Mouse (Mus musculus) midbrain, postnatal 0 days (tissue): Measurements from ENCODE around the gene Fam219b. TPM values are rescaled to one million over a fixed set of nuclear protein-coding genes. Genes with fewer than 3 reads are reported as not detected.

Source experiments
- ATAC-seq: fragments of 200-750 bp; cut with Nextera tagmentation; 2 replicates; pipeline ENCODE4 v1.8.0; 2017; ENCODE audit warnings: moderate number of reproducible peaks, mild to moderate bottlenecking, moderate TSS enrichment, moderate library complexity; ENCODE audit not compliant: low FRiP score
- DNase-seq: peaks from one replicate; pipeline ENCODE4 v3.0.0-alpha.2; 2015; ENCODE audit warnings: low spot score
- H3K27ac ChIP-seq: fragments of 300-500 bp; sonication (generic); 2 replicates; pipeline ENCODE4 v1.5.1; 2014; ENCODE audit warnings: low read depth, mild to moderate bottlenecking, low read length, mixed read lengths
- H3K27me3 ChIP-seq: fragments of 300-500 bp; sonication (generic); 2 replicates; pipeline ENCODE4 v1.6.1; 2014; ENCODE audit warnings: low read length, control low read depth, mixed read lengths; ENCODE audit not compliant: insufficient read depth
- H3K36me3 ChIP-seq: fragments of 300-500 bp; sonication (generic); 2 replicates; pipeline ENCODE4 v1.6.1; 2014; ENCODE audit warnings: low read length, control low read depth, mixed read lengths; ENCODE audit not compliant: insufficient read depth
- H3K4me1 ChIP-seq: fragments of 300-500 bp; sonication (generic); 2 replicates; pipeline ENCODE4 v1.6.1; 2014; ENCODE audit warnings: mild to moderate bottlenecking, control low read depth, antibody characterized with exemption, low read length, mixed read lengths; ENCODE audit not compliant: insufficient read depth
- H3K4me2 ChIP-seq: fragments of 300-500 bp; sonication (generic); 2 replicates; pipeline ENCODE4 v1.6.1; 2014; ENCODE audit warnings: low read depth, mild to moderate bottlenecking, low read length, mixed read lengths; ENCODE audit not compliant: poor library complexity, severe bottlenecking
- H3K4me3 ChIP-seq: fragments of 300-500 bp; sonication (generic); 2 replicates; pipeline ENCODE4 v1.5.1; 2014; ENCODE audit warnings: low read depth, mild to moderate bottlenecking, low read length, moderate library complexity
- H3K9ac ChIP-seq: fragments of 300-500 bp; sonication (generic); replicated peaks from 2 replicates; pipeline ENCODE4 v1.6.1; 2014; ENCODE audit warnings: mild to moderate bottlenecking, low read length, moderate library complexity, mixed read lengths; ENCODE audit not compliant: poor library complexity, severe bottlenecking
- H3K9me3 ChIP-seq: fragments of 300-500 bp; sonication (generic); 2 replicates; pipeline ENCODE4 v1.6.1; 2016; ENCODE audit warnings: low read length, control low read depth
- CTCF ChIP-seq: IDR thresholded peaks from 2 replicates; pipeline ENCODE4 v1.5.1; 2016; ENCODE audit warnings: antibody characterized with exemption, mild to moderate bottlenecking
- WGBS: fragments of 180-500 bp; shearing (Covaris S2); extraction: QIAGEN DNeasy Blood & Tissue Kit; methylation state at CpG from one replicate; pipeline ENCODE4 v1.1.7; 2014; 5-methylcytosine and 5-hydroxymethylcytosine counted together
- polyA plus RNA-seq: library from polyadenylated mRNA; unstranded; fragments of >200 nt; fragmentation: Nextera tagmentation; extraction: Ambion mirVana; gene quantifications from 2 replicates; pipeline ENCODE4 v1.2.1, GENCODE M21; 2015
- total RNA-seq: library from RNA; depleted of rRNA; stranded (reverse); fragments of >200 nt; gene quantifications from 2 replicates; pipeline ENCODE4 v1.2.3, GENCODE M21; 2014

Fam219b gene
- total and polyA plus RNA-seq, 2 experiments from 2014 or later, result 25.6 to 29.7 TPM

DNA sequence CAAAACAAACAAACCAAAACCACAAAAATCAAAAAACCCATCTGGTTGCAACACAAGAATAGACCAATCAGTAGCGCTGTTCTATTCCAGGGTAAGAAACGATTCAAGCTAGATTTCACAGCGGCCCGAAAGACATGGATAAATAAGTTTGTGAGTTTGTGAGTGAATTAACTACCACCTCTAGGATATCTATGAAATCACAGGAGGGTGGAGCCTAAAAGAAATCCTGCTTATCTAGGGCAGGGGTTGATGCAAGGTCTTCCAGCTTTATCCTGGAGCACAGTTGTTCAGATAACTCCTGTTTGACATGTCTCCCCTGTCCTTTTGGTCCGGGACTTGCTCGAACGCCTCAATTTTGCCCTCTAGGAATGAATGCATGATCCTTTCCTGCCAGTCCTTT lies 22.9 kb downstream of the Fam219b start:
- Histone ChIP-seq H3K4me2 (peak overlapping the region; percentile 84), H3K4me3 (peak overlapping the region; percentile 45), H3K27ac (peak overlapping the region; percentile 83), H3K9me3 (no peaks in the 10 kb centered on the region), H3K9ac (peak overlapping the region; percentile 45), H3K36me3 (no peaks in the 10 kb centered on the region), H3K27me3 (no peaks in the 10 kb centered on the region), H3K4me1 (peaks cover 16% of the 10 kb centered on the region; the same call in 1 of the 2 replicates)
- TF ChIP-seq CTCF, result peak; percentile 20; the same call in 1 of the 2 replicates
- 25% methylated on average over 7 of the region's 7 CpGs for WGBS
- ATAC-seq (peak; percentile 21; the same call in 1 of the 2 replicates), DNase-seq (peak; percentile 47)

GRCm38 (mm10) chr9:57560861-57561710 lies 23.8 kb downstream of the Fam219b start, which contains the start of gene Scamp2:
Scamp2 (plus strand) TSS chr9:57560943.
- ATAC-seq, result peak; percentile 99
- 1% methylated on average over 37 of the region's 37 CpGs for WGBS

DNA sequence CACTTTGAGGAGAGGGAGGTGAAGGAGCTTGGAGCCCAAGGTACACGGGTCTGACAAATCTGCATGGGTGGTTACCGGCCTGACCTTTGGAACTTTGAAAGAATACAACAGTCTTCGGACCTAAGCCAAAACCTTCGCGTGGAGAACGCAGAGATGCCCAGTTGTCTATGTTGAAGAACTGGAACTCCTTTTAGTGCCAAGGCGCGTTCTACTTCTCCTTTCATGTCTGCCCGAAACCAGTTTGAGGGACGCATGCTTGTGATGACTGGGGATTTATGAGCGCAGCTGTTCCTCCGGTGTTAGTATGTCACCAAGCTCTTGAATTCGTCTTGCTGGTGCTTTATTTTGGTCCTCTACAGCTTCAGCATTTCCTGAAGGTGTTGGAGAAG lies 24.4 kb downstream of the Fam219b start:
- no peaks in the 10 kb centered on the region for H3K36me3 ChIP-seq
- peak overlapping the region; percentile 45 for H3K4me3 ChIP-seq
- TF ChIP-seq CTCF, result no peak
- H3K27ac ChIP-seq, result no peak overlapping the region
- H3K9ac ChIP-seq, result 0 out of 2 replicates have a peak overlapping the region, but pooled peaks have one; percentile 45
- H3K9me3 ChIP-seq, result no peaks in the 10 kb centered on the region
- H3K27me3 ChIP-seq, result no peaks in the 10 kb centered on the region
- WGBS, result 82% methylated on average over 13 of the region's 13 CpGs
- peak overlapping the region; percentile 84 for H3K4me2 ChIP-seq
- DNase-seq (no peak), ATAC-seq (no peak)
- H3K4me1 ChIP-seq, result peaks cover 16% of the 10 kb centered on the region; the same call in 1 of the 2 replicates

More at GRCm38 (mm10) chr9:57560861-57561710, 23.8 kb downstream of the Fam219b start, which contains the start of gene Scamp2:
- peak within 1 kb of the TSS; percentile 45 for H3K4me3 ChIP-seq
- peak; percentile 96 for DNase-seq
- TF ChIP-seq CTCF, result peak; percentile 52
- peak within 1 kb of the TSS; percentile 83 for H3K27ac ChIP-seq
- no peaks in the 10 kb centered on the region for H3K27me3 ChIP-seq
- no peaks in the 10 kb centered on the region for H3K36me3 ChIP-seq
- H3K4me1 ChIP-seq, result peaks cover 16% of the 10 kb centered on the region; the same call in 1 of the 2 replicates
- H3K9ac ChIP-seq, result peak within 1 kb of the TSS; percentile 45
- H3K4me2 ChIP-seq, result peak within 1 kb of the TSS; percentile 84
- H3K9me3 ChIP-seq, result no peaks in the 10 kb centered on the region

- no peaks in the 10 kb centered on the region for H3K9me3 ChIP-seq
- 87% methylated on average over 4 of the region's 4 CpGs for WGBS
- no peak overlapping the region for H3K4me3 ChIP-seq
- no peak for TF ChIP-seq CTCF
- 0 out of 2 replicates have a peak overlapping the region, but pooled peaks have one; percentile 29 for H3K9ac ChIP-seq
- no peak overlapping the region for H3K27ac ChIP-seq
- no peak overlapping the region for H3K4me2 ChIP-seq
- ATAC-seq (no peak), DNase-seq (no peak)
- peaks cover 16% of the 10 kb centered on the region; the same call in 1 of the 2 replicates for H3K4me1 ChIP-seq
- H3K27me3 ChIP-seq, result no peaks in the 10 kb centered on the region
- H3K36me3 ChIP-seq, result peaks cover 1% of the 10 kb centered on the region
These were observed 25.6 kb downstream of the Fam219b start for GRCm38 (mm10) chr9:57562896-57563372.

DNA sequence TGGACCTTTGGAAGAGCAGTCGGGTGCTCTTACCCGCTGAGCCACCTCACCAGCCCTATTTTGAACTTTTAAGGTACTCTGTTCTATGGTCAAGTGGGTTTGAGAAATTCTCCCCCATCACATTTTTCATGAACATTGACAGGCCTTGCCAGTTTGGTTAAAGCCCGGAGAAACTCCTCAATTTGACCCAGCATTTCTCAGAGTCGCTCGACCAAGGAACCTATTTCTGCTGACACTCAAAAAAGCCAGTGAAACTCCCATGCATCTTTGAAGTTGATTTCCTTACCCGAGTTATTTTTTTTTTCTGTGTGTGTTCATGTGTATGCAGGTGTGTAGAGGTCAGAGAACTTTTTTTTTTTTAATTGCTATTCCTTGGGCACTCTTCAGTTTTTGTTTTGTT lies 27.3 kb downstream of the Fam219b start:
- no peaks in the 10 kb centered on the region for H3K27me3 ChIP-seq

More for the DNA sequence above, 27.3 kb downstream of the Fam219b start:
- no peak for DNase-seq
- ATAC-seq, result no peak
- WGBS, result 90% methylated on average over 6 of the region's 6 CpGs
- Histone ChIP-seq H3K36me3 (peaks cover 16% of the 10 kb centered on the region), H3K27ac (no peak overlapping the region), H3K4me2 (no peak overlapping the region), H3K4me3 (no peak overlapping the region), H3K4me1 (peaks cover 16% of the 10 kb centered on the region; the same call in 1 of the 2 replicates), H3K9me3 (no peaks in the 10 kb centered on the region), H3K9ac (no peak overlapping the region)
- TF ChIP-seq CTCF, result no peak
